Mouse (Mus musculus): ENCODE results near the gene Ttc36. TPM values are rescaled to one million over a fixed set of nuclear protein-coding genes. Genes with fewer than 3 reads are reported as not detected.

The Ttc36 gene
- 0.41 and 1.0 TPM in 2 replicates for polyA plus RNA-seq (2015; fragmentation: Nextera tagmentation; extraction: Ambion mirVana)

GRCm38 (mm10) chr9:44802808-44803450 lies at the start of gene Ttc36:
TSS of gene Ttc36 (minus strand) at chr9:44803072.

GRCm38 (mm10) chr9:44799102-44799957 lies 3.5 kb downstream of the Ttc36 start, which contains the start of gene Tmem25:
TSS of gene Tmem25 (minus strand) at chr9:44799307.

GRCm38 (mm10) chr9:44767101-44768028 lies 35.5 kb downstream of the Ttc36 start, which contains the start of the genes Arcn1 and Ift46:
TSS of gene Arcn1 (minus strand) at chr9:44767845.
TSS of gene Ift46 (plus strand) at chr9:44767908.

Other genes with a start within 250 kb of the Ttc36 start
- not detected in 2 replicates for gene Cxcr5, start 241.2 kb downstream of the Ttc36 start, polyA plus RNA-seq (2015; fragmentation: Nextera tagmentation; extraction: Ambion mirVana)
- gene Ddx6, start 198.2 kb downstream of the Ttc36 start, polyA plus RNA-seq (2015; fragmentation: Nextera tagmentation; extraction: Ambion mirVana), result 21.4 and 21.7 TPM in 2 replicates
- gene Treh, start 129.8 kb downstream of the Ttc36 start, polyA plus RNA-seq (2015; fragmentation: Nextera tagmentation; extraction: Ambion mirVana), result not detected in 2 replicates
- 30.8 and 33.2 TPM in 2 replicates for gene Phldb1, start 67.9 kb downstream of the Ttc36 start, polyA plus RNA-seq (2015; fragmentation: Nextera tagmentation; extraction: Ambion mirVana)
- gene Arcn1, start 35.2 kb downstream of the Ttc36 start, polyA plus RNA-seq (2015; fragmentation: Nextera tagmentation; extraction: Ambion mirVana), result 91.7 and 95.7 TPM in 2 replicates
- 144 and 145 TPM in 2 replicates for gene Ift46, start 35.2 kb downstream of the Ttc36 start, polyA plus RNA-seq (2015; fragmentation: Nextera tagmentation; extraction: Ambion mirVana)
- gene Tmem25, start 3.8 kb downstream of the Ttc36 start, polyA plus RNA-seq (2015; fragmentation: Nextera tagmentation; extraction: Ambion mirVana), result 32.5 and 36.8 TPM in 2 replicates
- gene Kmt2a, start 78.2 kb upstream of the Ttc36 start, polyA plus RNA-seq (2015; fragmentation: Nextera tagmentation; extraction: Ambion mirVana), result 19.6 and 21.4 TPM in 2 replicates
- gene Atp5l, start 117.7 kb upstream of the Ttc36 start, polyA plus RNA-seq (2015; fragmentation: Nextera tagmentation; extraction: Ambion mirVana), result 999 and 1,059 TPM in 2 replicates
- 22.2 and 27.8 TPM in 2 replicates for gene Ube4a, start 162.5 kb upstream of the Ttc36 start, polyA plus RNA-seq (2015; fragmentation: Nextera tagmentation; extraction: Ambion mirVana)
- gene Cd3g, start 177.4 kb upstream of the Ttc36 start, polyA plus RNA-seq (2015; fragmentation: Nextera tagmentation; extraction: Ambion mirVana), result not detected in 2 replicates
- gene Cd3d, start 178.7 kb upstream of the Ttc36 start, polyA plus RNA-seq (2015; fragmentation: Nextera tagmentation; extraction: Ambion mirVana), result not detected in 2 replicates
- 0.21 TPM in 1 of 2 replicates, not detected in the other for gene Cd3e, start 206.6 kb upstream of the Ttc36 start, polyA plus RNA-seq (2015; fragmentation: Nextera tagmentation; extraction: Ambion mirVana)
- gene Mpzl2, start 236.7 kb upstream of the Ttc36 start, polyA plus RNA-seq (2015; fragmentation: Nextera tagmentation; extraction: Ambion mirVana), result 1.9 and 4.5 TPM in 2 replicates